Comparison of ENCODE assay signal across 14 mouse cellular contexts in genomic region chr11:72494046-72494988, GRCm38 (mm10). TPM values are rescaled to one million over a fixed set of nuclear protein-coding genes. Genes with fewer than 3 reads are reported as not detected.
DNase-seq lines count a peak whose midpoint lies in the region; ATAC-seq and TF ChIP-seq lines count a peak whose summit lies in the region.
"Had no signal": no experiment of that assay in that cellular context is flagged by ENCODE, and none has a peak within 500 bp of the region (broad histone marks: within the 10 kb centered on the region; RNA-seq: fewer than 3 reads in every experiment).

No protein-coding gene starts in this region.

- no peak overlapping the region for H3K4me2 ChIP-seq in limb, embryonic 11.5 days (ENCODE audit: low read depth, severe bottlenecking)
- H3K4me2 ChIP-seq in forebrain, embryonic 12.5 days: no peak overlapping the region
- H3K4me2 ChIP-seq: limb, embryonic 13.5 days had no signal

- ATAC-seq in limb, embryonic 11.5 days (ENCODE audit: insufficient number of reproducible peaks, low FRiP score, low TSS enrichment, low read depth): no peak
- no peak for ATAC-seq in forebrain, embryonic 12.5 days (ENCODE audit: low FRiP score)

- no peaks in the 10 kb centered on the region for H3K9me3 ChIP-seq in limb, embryonic 11.5 days (ENCODE audit: control insufficient read depth, low read length)
- H3K9me3 ChIP-seq in forebrain, embryonic 12.5 days: no peaks in the 10 kb centered on the region
- H3K9me3 ChIP-seq: limb, embryonic 13.5 days had no signal

- H3K4me3 ChIP-seq in kidney, adult 2 months (ENCODE audit: insufficient read depth, low read depth, low read length): no peak overlapping the region
- H3K4me3 ChIP-seq in limb, embryonic 11.5 days (ENCODE audit: low read depth, low read length): no peak overlapping the region
- H3K4me3 ChIP-seq in forebrain, embryonic 12.5 days (replicated peaks): no peak overlapping the region
- H3K4me3 ChIP-seq: erythroblast, embryonic 14.5 days; gastrocnemius, adult 2 months; limb, embryonic 13.5 days had no signal

- H3K27me3 ChIP-seq in kidney, adult 2 months (replicated peaks; ENCODE audit: control insufficient read depth, insufficient read depth, low read length): no peaks in the 10 kb centered on the region
- peaks cover 10% of the 10 kb centered on the region for H3K27me3 ChIP-seq in limb, embryonic 11.5 days (ENCODE audit: control insufficient read depth, insufficient read depth, low read length)
- H3K27me3 ChIP-seq in forebrain, embryonic 12.5 days: peaks cover 24% of the 10 kb centered on the region

- peaks cover 10% of the 10 kb centered on the region for H3K4me1 ChIP-seq in kidney, adult 2 months (ENCODE audit: control insufficient read depth, insufficient read depth, low read length)
- peaks cover under 1% of the 10 kb centered on the region for H3K4me1 ChIP-seq in limb, embryonic 11.5 days (ENCODE audit: control insufficient read depth, insufficient read depth, low read length)
- H3K4me1 ChIP-seq in forebrain, embryonic 12.5 days: peaks cover 5% of the 10 kb centered on the region

- 60% methylated on average over 8 of the region's 8 CpGs for WGBS in kidney, adult 2 months
- WGBS in limb, embryonic 11.5 days: 52% methylated on average over 8 of the region's 8 CpGs
- WGBS in forebrain, embryonic 12.5 days: 58% methylated on average over 8 of the region's 8 CpGs

- H3K36me3 ChIP-seq in kidney, adult 2 months (ENCODE audit: control insufficient read depth, insufficient read depth, low read length): no peaks in the 10 kb centered on the region
- H3K36me3 ChIP-seq in limb, embryonic 11.5 days (ENCODE audit: control insufficient read depth, insufficient read depth, low read length): no peaks in the 10 kb centered on the region
- H3K36me3 ChIP-seq in forebrain, embryonic 12.5 days (replicated peaks): no peaks in the 10 kb centered on the region
- H3K36me3 ChIP-seq: limb, embryonic 13.5 days had no signal

- H3K9ac ChIP-seq in limb, embryonic 11.5 days (ENCODE audit: low read length): no peak overlapping the region
- H3K9ac ChIP-seq in forebrain, embryonic 12.5 days: no peak overlapping the region
- H3K9ac ChIP-seq: limb, embryonic 13.5 days had no signal

- DNase-seq in kidney, postnatal 10 days: peak; percentile 65
- DNase-seq in kidney, adult 2 months: no peak
- peak; percentile 18 for DNase-seq in A20 (ENCODE audit: low read depth, low spot score)
- DNase-seq in brain, adult 2 months (ENCODE audit: low read depth, low spot score): peak; percentile 53
- DNase-seq in limb, embryonic 11.5 days (ENCODE audit: low spot score): peak; percentile 78
- DNase-seq in urinary bladder, postnatal 36 days (ENCODE audit: low spot score in 2 of 2): no peak
- DNase-seq in left cerebral cortex, adult 11 months (ENCODE audit: low spot score): no peak
- DNase-seq: adrenal gland, postnatal 10 days; cerebellum, adult 8-10 months; gastrocnemius, adult 2 months had no signal

- TF ChIP-seq CTCF in kidney, adult 2 months (conservative IDR thresholded peaks at IDR 0.05; ENCODE audit: insufficient read depth, insufficient read length, low read depth, low read length): no peak

- H3K27ac ChIP-seq in kidney, adult 2 months (ENCODE audit: insufficient read depth, low read depth, low read length): no peak overlapping the region
- H3K27ac ChIP-seq in limb, embryonic 11.5 days (replicated peaks; ENCODE audit: low read depth, low read length): no peak overlapping the region
- H3K27ac ChIP-seq in forebrain, embryonic 12.5 days: no peak overlapping the region
- H3K27ac ChIP-seq: gastrocnemius, adult 2 months; limb, embryonic 13.5 days had no signal

- no peak for TF ChIP-seq POLR2A in kidney, adult 2 months (IDR thresholded peaks at IDR 0.05; ENCODE audit: low read depth, low read length)

RNA-seq across cellular contexts. Expression of gene Spns2, which starts 4.6 kb away (rescaled TPM):
- 102 TPM in 2 replicates for polyA plus RNA-seq in kidney, adult 2 months (2012; rRNA removed)
- 1.9 and 2.1 TPM in 2 replicates for polyA plus RNA-seq in limb, embryonic 11.5 days (2014; fragmentation: Nextera tagmentation; extraction: Ambion mirVana)
- polyA plus RNA-seq in forebrain, embryonic 12.5 days (2016; fragmentation: Nextera tagmentation; extraction: Ambion mirVana): 4.9 and 5.4 TPM in 2 replicates

RNA-seq across cellular contexts. Expression of gene Mybbp1a, which starts 53.2 kb away (rescaled TPM):
- 27.0 and 28.6 TPM in 2 replicates for polyA plus RNA-seq in kidney, adult 2 months (2012; rRNA removed)
- 175 and 192 TPM in 2 replicates for polyA plus RNA-seq in limb, embryonic 11.5 days (2014; fragmentation: Nextera tagmentation; extraction: Ambion mirVana)
- polyA plus RNA-seq in forebrain, embryonic 12.5 days (2016; fragmentation: Nextera tagmentation; extraction: Ambion mirVana): 158 and 160 TPM in 2 replicates

RNA-seq across cellular contexts. Expression of gene Spns3, which starts 56.0 kb away (rescaled TPM):
- 8.9 and 9.4 TPM in 2 replicates for polyA plus RNA-seq in kidney, adult 2 months (2012; rRNA removed)
- 0.07 TPM in 1 of 2 replicates, not detected in the other for polyA plus RNA-seq in limb, embryonic 11.5 days (2014; fragmentation: Nextera tagmentation; extraction: Ambion mirVana)
- polyA plus RNA-seq in forebrain, embryonic 12.5 days (2016; fragmentation: Nextera tagmentation; extraction: Ambion mirVana): not detected in 2 replicates

RNA-seq across cellular contexts. Expression of gene Ggt6, which starts 59.0 kb away (rescaled TPM):
- 24.3 and 29.3 TPM in 2 replicates for polyA plus RNA-seq in kidney, adult 2 months (2012; rRNA removed)
- not detected in 2 replicates for polyA plus RNA-seq in limb, embryonic 11.5 days (2014; fragmentation: Nextera tagmentation; extraction: Ambion mirVana)
- not detected in 2 replicates for polyA plus RNA-seq in forebrain, embryonic 12.5 days (2016; fragmentation: Nextera tagmentation; extraction: Ambion mirVana)
- polyA plus RNA-seq: erythroblast, embryonic 14.5 days; heart, postnatal 0 days had no signal

Comparison
In these comparisons a context has a peak if more than half of its experiments do, and no peak if none do; other contexts are left out.
1. DNase-seq: peak in kidney, postnatal 10 days (single experiment), A20 (single experiment), brain, adult 2 months (single experiment) and limb, embryonic 11.5 days (single experiment); none in kidney, adult 2 months (single experiment), urinary bladder, postnatal 36 days (0 of 2) and left cerebral cortex, adult 11 months (single experiment).
2. RNA of gene Spns2, which starts 4.6 kb away (polyA plus RNA-seq): 102 TPM in kidney, adult 2 months; 4.9 to 5.4 TPM in forebrain, embryonic 12.5 days and 1.9 to 2.1 TPM in limb, embryonic 11.5 days; every median in the first group is over 10 times any median in the second.